Mouse (Mus musculus) adrenal gland, adult 18-20 months (tissue): ENCODE measurements around the gene Isg20. TPM values are rescaled to one million over a fixed set of nuclear protein-coding genes. Genes with fewer than 3 reads are reported as not detected.

Experiments
- DNase-seq, 2 experiments: peaks; one replicate each; pipeline ENCODE4 v3.0.0; 2021 to 2022; ENCODE audit warnings: low spot score in 2 of 2
- microRNA-seq, 2 experiments: library from miRNA; unstranded; fragments of <30 nt; microRNA quantifications; one replicate each; pipeline ENCODE4 v1.2.0; 2021; ENCODE audit warnings: borderline number of aligned reads in 2 of 2
- total RNA-seq, 2 experiments: library from RNA; stranded (reverse); gene quantifications; 1 replicate in 1 of 2; 2 replicates in 1 of 2; pipeline ENCODE4 v1.2.3; 2021

The Isg20 gene
- total RNA-seq, 2 experiments from 2014 or later, result 5.4 to 12.2 TPM

GRCm38 (mm10) chr7:78953886-78954572 lies 40.8 kb downstream of the Isg20 start:
- no peak for DNase-seq

GRCm38 (mm10) chr7:78954619-78955018 lies 41.4 kb downstream of the Isg20 start:
- no peak for DNase-seq

GRCm38 (mm10) chr7:78955086-78955485 lies 41.9 kb downstream of the Isg20 start:
- DNase-seq, result no peak

- DNase-seq, result no peak
Measured at GRCm38 (mm10) chr7:78958499-78959073, 45.4 kb downstream of the Isg20 start.

GRCm38 (mm10) chr7:78963891-78964290 lies 50.7 kb downstream of the Isg20 start:
- DNase-seq, result no peak

Small RNA genes within 50 kb of the gene (microRNA-seq; reads per million reads assigned to microRNA genes)
- gene Mir7-2, result 84.5 to 88.4 reads per million in 2 experiments

Other genes with a start within 250 kb of the Isg20 start
- gene Ntrk3, start 175.4 kb upstream of the Isg20 start, total RNA-seq, result 10 to 100 TPM; 27.1 to 57.3 TPM
- gene Mrps11, start 130.3 kb upstream of the Isg20 start, total RNA-seq, result 10 to 100 TPM; 91.8 to 92.9 TPM
- gene Mrpl46, start 129.9 kb upstream of the Isg20 start, total RNA-seq, result 10 to 100 TPM; 40.1 to 40.9 TPM
- gene Det1, start 66.2 kb upstream of the Isg20 start, total RNA-seq, result 10 to 100 TPM; 10.5 to 11.8 TPM
- gene Aen, start 17.6 kb upstream of the Isg20 start, total RNA-seq, result 10 to 100 TPM; 45.7 to 52.2 TPM
- gene Acan, start 140.1 kb downstream of the Isg20 start, total RNA-seq, result 10 to 100 TPM in 1 of 2 experiments, 1 to 10 TPM in 1; 1.2 to 31.4 TPM
- gene Hapln3, start 217.6 kb downstream of the Isg20 start, total RNA-seq, result under 1 TPM; 0.56 to 0.74 TPM
- gene Mfge8, start 235.6 kb downstream of the Isg20 start, total RNA-seq, result 100 to 1,000 TPM; 180 to 220 TPM